Mouse (Mus musculus): Measurements from ENCODE around the gene Sim1.

DNA sequence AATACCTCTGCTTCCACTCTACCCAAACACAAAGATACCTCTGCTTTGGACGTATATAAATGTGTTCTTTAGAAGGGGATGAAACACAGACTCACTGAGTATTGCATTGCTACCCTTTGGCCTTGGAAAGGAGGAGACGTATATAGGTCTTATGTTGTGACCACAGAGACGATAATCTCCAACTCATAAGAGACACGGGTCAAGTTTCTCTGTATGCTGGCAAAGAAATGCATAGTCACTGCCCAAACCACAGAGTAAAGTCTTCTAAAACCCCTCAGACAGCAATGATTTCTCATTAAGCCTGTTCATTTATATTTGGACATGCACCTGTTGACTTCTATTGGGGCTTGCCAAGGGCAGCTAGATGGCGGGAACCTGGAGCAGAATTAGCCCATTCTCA lies 17.6 kb upstream of the Sim1 start:
- TF ChIP-seq CTCF (IDR thresholded peaks at IDR 0.05; ENCODE audit: borderline replicate concordance, control insufficient read depth, extremely low read depth, insufficient read depth, low read length, poor library complexity) (no peak), POLR2A (IDR thresholded peaks at IDR 0.05; ENCODE audit: control insufficient read depth, extremely low read depth, insufficient read depth, low read length, poor library complexity) (no peak)
